23 mouse cellular contexts compared by ENCODE assay signal in the genomic region with DNA sequence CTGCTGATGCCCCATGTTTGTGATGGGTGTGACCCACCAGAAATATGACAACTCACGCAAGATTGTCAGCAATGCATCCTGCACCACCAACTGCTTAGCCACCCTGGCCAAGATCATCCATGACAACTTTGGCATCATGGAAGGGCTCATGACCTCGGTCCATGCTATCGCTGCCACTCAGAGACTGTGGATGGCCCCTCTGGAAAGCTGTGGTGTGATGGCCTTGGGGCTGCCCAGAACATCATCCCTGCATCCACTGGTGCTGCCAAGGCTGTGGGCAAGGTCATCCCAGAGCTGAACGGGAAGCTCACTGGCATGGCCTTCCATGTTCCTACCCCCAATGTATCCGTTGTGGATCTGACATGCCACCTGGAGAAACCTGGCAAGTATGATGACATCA. TPM values are rescaled to one million over a fixed set of nuclear protein-coding genes. Genes with fewer than 3 reads are reported as not detected.
"Had no signal": no experiment of that assay in that cellular context is flagged by ENCODE, and none has a peak within 500 bp of the region (broad histone marks: within the 10 kb centered on the region; RNA-seq: fewer than 3 reads in every experiment).

No protein-coding gene starts in this region.

RNA-seq across cellular contexts. Expression of gene Gli1, which starts 28.3 kb away (rescaled TPM):
- total RNA-seq: common myeloid progenitor, adult 5-6 weeks; granulocyte monocyte progenitor cell, adult 5-6 weeks had no signal
- polyA plus RNA-seq: erythroblast, embryonic 14.5 days had no signal

RNA-seq across cellular contexts. Expression of gene Inhbe, which starts 40.7 kb away (rescaled TPM):
- total RNA-seq: common myeloid progenitor, adult 5-6 weeks; forebrain, postnatal 0 days; gastrocnemius, adult 18-20 months; gastrocnemius, adult 2 months; gastrocnemius, adult 8-10 months; gastrocnemius, postnatal 10 days; gastrocnemius, postnatal 14 days; gastrocnemius, postnatal 25 days; gastrocnemius, postnatal 36 days; granulocyte monocyte progenitor cell, adult 5-6 weeks; heart, adult 18-20 months; heart, adult 2 months; heart, adult 8-10 months had no signal
- polyA plus RNA-seq: embryonic facial prominence, embryonic 10.5 days; embryonic facial prominence, embryonic 11.5 days; embryonic facial prominence, embryonic 14.5 days; erythroblast, embryonic 14.5 days; forebrain, embryonic 10.5 days; forebrain, embryonic 12.5 days; forebrain, embryonic 14.5 days; forebrain, embryonic 15.5 days; forebrain, embryonic 16.5 days; forebrain, postnatal 0 days; heart, adult 2 months; heart, embryonic 10.5 days had no signal
